Mouse (Mus musculus): ENCODE data around the gene Eps15l1. TPM values are rescaled to one million over a fixed set of nuclear protein-coding genes. Genes with fewer than 3 reads are reported as not detected.

Eps15l1 gene
- total RNA-seq (2023) = 10 to 100 TPM; 54.6 to 59.5 TPM

DNA sequence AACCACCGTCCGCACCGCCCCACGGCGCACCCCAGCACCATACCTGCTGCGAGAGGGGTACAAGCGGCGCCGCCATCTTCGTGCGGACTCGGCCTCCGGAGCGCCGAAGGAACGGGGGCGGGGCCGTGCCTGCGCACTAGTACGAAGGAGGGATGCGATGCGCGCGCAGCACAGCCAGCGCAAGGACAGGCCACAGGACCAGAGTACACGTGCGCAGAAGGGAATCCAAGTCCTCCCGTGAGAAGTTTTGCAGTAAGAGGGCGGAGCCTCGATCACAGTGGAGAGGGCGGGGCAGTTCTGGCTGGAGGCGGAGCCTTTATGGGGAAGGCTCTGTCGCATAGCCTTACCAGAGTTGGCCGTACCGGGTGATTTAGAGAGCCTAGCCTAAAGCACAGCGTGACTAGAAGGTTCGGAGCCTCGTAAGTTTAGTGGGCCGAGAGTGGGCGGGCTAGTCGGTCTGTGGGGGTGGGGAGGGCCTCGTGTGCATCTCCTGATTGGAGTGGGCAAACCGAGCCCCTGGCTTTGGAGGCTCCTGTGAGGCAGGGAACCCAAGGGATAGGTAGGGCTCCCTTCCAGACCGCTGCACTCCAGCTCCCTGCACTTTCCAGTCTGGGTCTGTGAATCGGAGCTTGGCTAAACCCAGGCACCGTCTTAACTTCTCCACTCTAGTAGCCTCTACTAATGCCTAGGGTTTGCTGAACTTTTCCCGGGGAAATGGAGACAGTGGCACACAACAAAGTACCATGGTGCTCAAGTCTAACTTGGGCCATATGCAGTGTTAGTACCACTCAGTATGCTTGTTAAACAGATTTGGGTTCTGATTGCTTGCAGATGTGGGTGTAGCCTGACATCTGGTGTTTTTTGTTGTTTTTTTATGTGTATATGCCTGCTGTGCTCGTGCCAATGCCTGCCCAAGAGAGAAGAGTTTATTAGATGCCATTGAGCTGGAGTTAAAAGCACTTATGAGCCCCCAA, at the start of gene Eps15l1:
Gene Eps15l1 (minus strand): TSS at position 99 of the 974 bp plus-strand sequence.

DNA sequence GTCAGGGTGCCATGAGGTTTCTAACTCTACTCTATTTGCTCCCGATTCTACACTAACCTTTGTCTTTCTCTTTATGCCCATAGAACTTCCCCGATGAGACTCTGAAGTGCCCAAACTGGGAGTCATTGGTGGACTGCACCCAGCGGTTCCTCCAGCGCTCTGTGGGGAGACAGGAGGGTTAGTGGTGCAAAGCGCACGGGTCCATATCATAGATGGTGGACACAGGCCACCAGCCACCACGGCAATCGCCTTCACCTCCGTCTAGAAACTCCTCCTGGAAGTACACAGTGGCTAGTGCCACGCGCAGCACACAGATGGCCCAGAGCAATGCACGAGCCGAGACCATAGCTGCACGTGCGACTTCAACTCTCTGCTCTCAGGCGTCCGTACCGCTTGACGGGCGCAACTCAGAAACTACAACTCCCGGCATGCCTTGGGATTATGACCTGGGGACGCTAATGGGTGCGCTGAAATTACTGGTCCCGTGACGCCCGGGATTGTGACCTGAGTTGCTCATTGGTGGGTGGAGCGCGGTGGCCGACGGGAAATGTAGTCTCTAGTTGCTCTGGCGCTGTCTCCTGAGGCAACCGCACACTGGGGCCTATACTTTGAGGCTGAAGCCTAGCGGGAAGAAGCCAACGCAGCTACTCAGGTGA, 22.2 kb upstream of the Eps15l1 start, which contains the start of the genes Calr3 and 1700030K09Rik:
Gene Calr3 (minus strand): TSS at position 533 of the 656 bp plus-strand sequence.
Gene 1700030K09Rik (plus strand): TSS at position 543 of the 656 bp plus-strand sequence.

GRCm38 (mm10) chr8:72318801-72319322, 102.4 kb downstream of the Eps15l1 start, which contains the start of gene Klf2:
Gene Klf2 (plus strand): TSS chr8:72319033.

DNA sequence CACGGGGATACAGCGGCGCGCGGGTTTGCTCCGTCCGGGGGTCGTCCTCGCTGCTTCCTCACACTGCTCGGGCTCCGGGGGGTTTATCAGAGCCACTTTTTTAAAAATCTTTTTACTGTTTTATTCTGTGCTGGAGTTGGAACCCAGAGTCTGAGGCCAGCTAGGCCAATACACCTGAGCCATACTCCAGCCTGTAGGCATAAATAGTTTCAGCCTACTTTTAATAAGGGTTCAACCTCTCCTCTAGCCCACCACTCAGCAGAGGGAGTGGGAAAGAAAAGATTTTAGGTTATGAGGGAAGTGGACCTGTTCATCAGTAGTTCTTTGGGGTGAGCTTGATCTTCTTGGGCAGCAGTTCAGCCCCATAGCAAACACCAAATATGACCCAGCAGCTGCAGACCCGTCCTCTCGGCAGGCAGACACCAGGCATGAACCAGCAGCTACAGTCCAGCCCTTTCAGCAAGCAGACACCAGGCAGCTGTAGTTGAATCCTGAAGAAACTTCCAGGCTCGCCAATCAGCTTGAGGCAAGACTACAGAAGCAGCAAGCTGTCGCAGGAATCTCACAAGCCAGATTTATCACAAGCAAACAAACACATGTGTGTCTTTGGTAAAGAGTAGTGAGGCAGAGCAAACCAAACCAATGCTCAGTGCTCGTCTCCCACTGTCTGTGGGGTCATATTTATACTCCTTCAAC, 115.9 kb downstream of the Eps15l1 start, which contains the start of gene Gm10282:
Gene Gm10282 (minus strand): TSS at position 51 of the 696 bp plus-strand sequence.

Other genes starting within 250 kb of the Eps15l1 start
- 10 to 100 TPM; 12.3 to 13.4 TPM for gene Hsh2d, start 231.8 kb downstream of the Eps15l1 start, total RNA-seq (2023)
- under 1 TPM in 1 of 2 experiments, not detected in 1; 0.28 TPM for gene Cib3, start 208.6 kb downstream of the Eps15l1 start, total RNA-seq (2023)
- not detected for gene Gm11034, start 207.8 kb downstream of the Eps15l1 start, total RNA-seq (2023)
- gene Fam32a, start 201.7 kb downstream of the Eps15l1 start, total RNA-seq (2023) = 100 to 1,000 TPM; 101 to 115 TPM
- 100 to 1,000 TPM; 149 TPM for gene Ap1m1, start 181.4 kb downstream of the Eps15l1 start, total RNA-seq (2023)
- 100 to 1,000 TPM in 1 of 2 experiments, 10 to 100 TPM in 1; 84.2 to 100 TPM for gene Gm10282, start 116.2 kb downstream of the Eps15l1 start, total RNA-seq (2023)
- 1,000 to 10,000 TPM; 1,979 to 2,643 TPM for gene Klf2, start 102.4 kb downstream of the Eps15l1 start, total RNA-seq (2023)
- under 1 TPM in 1 of 2 experiments, not detected in 1; 0.31 TPM for gene Calr3, start 22.4 kb upstream of the Eps15l1 start, total RNA-seq (2023)
- gene 1700030K09Rik, start 22.4 kb upstream of the Eps15l1 start, total RNA-seq (2023) = 1 to 10 TPM; 3.0 to 5.0 TPM
- 10 to 100 TPM; 56.4 to 85.1 TPM for gene Cherp, start 53.8 kb upstream of the Eps15l1 start, total RNA-seq (2023)
- 100 to 1,000 TPM in 1 of 2 experiments, 10 to 100 TPM in 1; 97.8 to 113 TPM for gene Slc35e1, start 71.2 kb upstream of the Eps15l1 start, total RNA-seq (2023)
- 10 to 100 TPM; 11.9 to 12.4 TPM for gene Med26, start 126.8 kb upstream of the Eps15l1 start, total RNA-seq (2023)
- 100 to 1,000 TPM in 1 of 2 experiments, 10 to 100 TPM in 1; 88.6 to 100 TPM for gene Smim7, start 149.6 kb upstream of the Eps15l1 start, total RNA-seq (2023)
- gene Tmem38a, start 150.6 kb upstream of the Eps15l1 start, total RNA-seq (2023) = 10 to 100 TPM; 13.8 to 13.9 TPM
- 1 to 10 TPM in 1 of 2 experiments, under 1 TPM in 1; 0.46 to 1.1 TPM for gene Nwd1, start 225.3 kb upstream of the Eps15l1 start, total RNA-seq (2023)